Mouse (Mus musculus) megakaryocyte-erythroid progenitor cell, adult 5-6 weeks (primary cell): ENCODE results near the gene Ptpn14. TPM values are rescaled to one million over a fixed set of nuclear protein-coding genes. Genes with fewer than 3 reads are reported as not detected.

Experiments used
- ATAC-seq: replicated peaks from 2 replicates; pipeline ENCODE4 v1.8.0; 2016; ENCODE audit warnings: mild to moderate bottlenecking, inconsistent platforms; ENCODE audit not compliant: severe bottlenecking, poor library complexity, low FRiP score, low TSS enrichment
- total RNA-seq, 2 experiments: library from RNA; stranded (forward) in 1 of 2; stranded (reverse) in 1 of 2; fragments of 200-1000, 215-1000 nt in 1 of 2; fragments of >200 nt in 1 of 2; fragmentation: Nextera tagmentation in 1 of 2; gene quantifications; 2 replicates each; pipeline ENCODE4 v1.2.3; 2014 to 2017

Ptpn14 gene
- total RNA-seq, 2 experiments from 2014 or later, result 5.3 to 9.0 TPM

DNA sequence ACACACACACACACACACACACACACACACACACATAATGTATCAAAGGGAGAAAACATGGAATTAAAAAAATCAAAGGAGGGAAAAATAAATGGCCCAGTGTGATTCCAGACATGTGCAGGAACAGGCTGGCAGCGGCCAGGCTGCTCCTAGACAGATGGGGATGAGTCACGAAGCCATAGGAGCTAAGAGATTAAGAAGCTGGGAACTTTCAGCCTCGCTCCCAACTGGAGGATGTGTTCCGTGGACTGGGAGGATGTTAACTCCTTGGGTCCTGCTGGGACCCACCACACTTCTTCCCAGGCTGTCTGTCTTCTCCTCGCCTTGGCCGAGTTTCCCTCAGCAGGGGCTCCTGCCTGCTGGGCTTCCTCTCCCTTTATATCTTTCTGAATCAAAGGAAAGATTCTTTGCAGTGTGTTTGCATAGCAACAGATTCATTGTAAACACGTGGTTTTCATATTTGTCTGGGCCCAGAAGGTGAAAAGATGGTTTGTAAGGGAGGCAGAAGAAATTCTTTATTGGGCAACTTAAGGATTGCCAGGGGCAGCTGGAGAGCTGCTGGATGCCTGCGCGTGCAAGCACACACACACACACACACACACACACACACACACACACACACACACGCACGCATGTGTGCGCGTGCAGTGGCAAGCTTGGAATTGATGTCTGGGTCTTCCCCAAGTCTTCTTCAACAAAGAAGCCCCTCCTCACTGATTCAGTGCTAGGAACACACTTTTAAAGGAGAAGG lies 72.3 kb downstream of the Ptpn14 start:
- ATAC-seq, result no peak

DNA sequence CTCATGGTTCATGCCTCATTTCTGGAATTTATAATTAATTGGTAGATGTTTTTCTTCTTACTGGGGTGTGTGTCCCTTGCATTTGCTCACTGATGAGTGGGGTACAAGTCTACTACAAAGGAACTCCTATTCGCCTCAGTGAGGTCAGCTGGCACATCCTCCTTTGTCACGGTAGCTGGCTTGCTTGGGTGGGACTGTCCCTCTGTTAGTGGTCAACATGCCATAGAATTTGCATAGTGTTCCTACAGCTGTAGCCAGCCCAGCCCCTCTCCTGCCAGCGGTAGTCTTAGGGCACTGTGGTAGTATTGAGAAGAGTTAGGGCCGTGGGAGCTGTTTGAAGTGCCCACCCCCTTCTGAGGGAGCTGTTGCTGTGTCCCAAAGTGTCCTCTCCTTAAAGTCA lies 73.2 kb downstream of the Ptpn14 start:
- ATAC-seq, result no peak

DNA sequence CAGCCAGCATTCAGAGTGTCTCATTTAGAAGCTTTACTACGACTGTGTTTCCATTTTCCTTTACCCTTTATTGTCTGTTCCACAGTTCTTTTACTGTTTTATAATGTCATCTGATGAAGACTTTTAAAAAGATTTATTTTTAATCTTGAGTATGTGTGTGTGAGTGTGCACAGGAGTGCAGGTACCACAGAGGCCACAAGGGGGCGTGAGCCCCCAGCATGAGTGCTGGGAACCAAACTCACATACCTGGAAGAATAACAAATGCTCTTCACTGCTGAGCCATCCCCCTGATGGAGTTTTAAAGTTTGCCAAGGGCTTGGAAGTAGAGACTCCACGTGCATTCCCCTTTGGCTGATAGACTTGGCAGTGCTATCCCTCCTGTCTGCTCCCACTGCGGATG lies 74.5 kb downstream of the Ptpn14 start:
- no peak for ATAC-seq

DNA sequence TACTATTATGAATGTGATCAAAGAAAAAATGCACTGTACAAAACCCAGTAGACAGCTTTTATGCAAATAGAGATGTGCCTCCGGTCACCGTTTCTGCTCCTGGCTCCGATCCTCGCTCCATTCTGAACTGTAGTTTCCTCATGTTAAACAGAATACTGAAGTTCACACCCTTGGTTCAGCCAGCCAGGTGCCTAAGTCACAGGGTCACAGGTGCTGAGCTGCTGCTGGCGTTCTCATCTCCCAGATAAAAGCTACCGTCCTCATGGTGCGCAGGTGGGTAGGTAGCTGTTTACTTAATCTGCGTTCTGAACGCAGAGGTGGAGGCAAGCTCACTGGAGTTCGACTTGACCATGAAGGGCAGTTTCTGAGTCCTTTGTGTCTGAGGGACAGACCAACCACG lies 75.7 kb downstream of the Ptpn14 start:
- ATAC-seq, result no peak

DNA sequence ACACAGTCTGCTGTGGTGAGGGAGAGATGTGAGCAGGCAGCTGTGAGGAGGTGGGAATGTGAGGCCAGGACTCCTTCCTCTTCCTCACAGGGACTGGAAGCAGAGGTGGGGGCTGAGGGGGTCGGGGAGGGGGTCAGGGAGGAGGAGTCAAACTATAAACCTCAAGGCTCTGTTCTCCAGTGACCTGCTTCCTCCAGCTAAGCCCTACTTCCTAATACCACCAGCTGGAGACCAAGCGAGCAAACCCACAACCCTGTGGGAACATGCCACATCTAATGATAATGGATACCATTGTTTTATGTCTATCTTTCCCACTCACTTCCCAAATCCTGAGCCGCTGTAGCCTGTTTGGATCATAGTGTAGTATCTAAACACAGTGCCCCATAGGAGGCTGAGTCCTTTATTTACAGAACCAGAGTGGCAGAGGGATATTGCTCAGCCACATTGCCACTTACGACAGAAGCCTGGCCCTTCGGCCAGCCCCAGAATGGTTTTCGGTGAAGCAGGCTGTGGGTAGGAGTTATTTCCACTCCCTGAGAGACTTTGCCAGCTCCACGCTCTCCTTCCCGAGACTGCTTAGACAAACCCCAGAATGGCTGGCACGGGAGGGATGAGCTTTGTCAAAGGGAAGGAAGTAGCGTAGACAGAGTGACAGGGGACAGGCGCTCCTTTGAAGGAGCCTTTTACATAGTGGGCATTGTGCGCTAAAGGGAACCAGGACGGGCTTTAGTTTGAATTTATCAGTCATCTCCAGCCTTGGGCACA lies 78.6 kb downstream of the Ptpn14 start:
- ATAC-seq, result no peak

DNA sequence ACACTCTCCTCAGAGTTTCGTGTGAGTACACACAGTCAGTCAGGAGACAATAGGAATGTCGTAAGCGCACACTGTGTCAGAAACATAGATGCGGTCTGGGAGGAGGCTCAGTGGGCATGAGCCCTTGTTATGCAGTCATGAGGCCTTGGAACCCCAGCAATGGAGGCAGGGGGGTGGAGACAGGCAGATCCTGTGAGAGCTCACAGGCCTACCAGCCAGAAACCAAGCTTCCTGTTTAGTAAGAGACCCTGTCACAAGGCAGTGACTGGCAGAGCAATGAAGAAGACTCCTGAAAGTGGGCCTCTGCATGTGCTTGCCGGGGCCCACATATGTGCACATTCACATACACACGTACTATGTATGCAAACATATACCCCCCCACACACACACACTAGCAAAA lies 79.9 kb downstream of the Ptpn14 start:
- ATAC-seq, result peak; percentile 31

DNA sequence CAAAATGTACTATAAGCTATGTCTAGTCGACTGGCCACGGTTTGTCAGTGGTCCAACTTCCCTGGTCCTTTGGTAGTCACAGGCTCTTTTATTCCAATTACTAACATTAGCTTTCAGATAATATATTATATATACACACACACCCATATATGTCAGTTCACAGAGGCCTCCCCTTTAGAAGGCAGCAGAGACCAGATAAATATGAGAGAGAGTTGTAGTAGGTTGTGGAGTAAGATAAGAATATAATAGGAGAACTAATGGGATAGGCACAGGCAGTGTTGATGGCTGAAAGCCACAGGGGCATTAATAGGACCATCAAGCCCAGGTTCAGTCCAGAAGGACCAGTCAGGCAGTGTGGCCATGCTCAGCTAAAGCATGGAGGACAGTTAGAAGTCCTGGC lies 80.4 kb downstream of the Ptpn14 start:
- peak; percentile 90 for ATAC-seq

DNA sequence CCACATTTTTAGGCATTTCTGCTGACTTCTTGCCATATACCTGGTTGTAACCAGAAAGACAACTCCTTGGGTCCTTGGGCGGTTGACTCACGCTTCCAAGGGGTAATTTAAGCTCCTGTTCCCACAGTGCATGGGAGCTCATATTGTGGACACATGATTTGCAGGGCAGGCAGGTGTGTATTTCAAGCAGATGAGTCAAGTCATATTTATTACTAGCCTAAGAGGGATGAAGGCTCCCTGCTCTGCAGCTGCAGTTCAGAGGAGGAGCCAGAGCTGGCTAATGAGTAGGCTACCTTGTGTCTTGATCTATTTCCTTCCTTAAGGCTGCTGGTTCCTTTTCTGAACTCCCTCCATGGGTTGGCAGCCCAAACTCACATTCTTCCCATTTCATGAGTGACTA lies 83.7 kb downstream of the Ptpn14 start:
- ATAC-seq, result no peak

DNA sequence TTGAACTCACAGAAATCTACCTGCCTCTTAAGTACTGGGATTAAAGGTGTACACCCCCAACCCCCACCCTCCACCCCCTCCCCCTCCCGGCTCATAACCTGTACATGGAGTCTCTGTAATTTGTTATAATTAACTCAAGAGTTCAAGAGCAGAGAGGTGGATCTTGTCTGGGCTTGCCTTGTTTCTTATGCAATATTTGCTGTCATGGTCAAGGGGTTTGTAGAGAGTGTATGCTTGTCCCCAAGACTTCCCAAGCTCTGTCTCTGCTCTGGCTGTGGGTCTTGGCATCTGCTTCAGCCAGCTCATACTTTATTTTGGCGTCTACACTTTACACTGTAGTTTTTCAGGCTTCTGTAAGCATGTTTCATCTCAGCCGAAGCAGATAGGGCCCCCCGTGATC lies 86.3 kb downstream of the Ptpn14 start:
- no peak for ATAC-seq

DNA sequence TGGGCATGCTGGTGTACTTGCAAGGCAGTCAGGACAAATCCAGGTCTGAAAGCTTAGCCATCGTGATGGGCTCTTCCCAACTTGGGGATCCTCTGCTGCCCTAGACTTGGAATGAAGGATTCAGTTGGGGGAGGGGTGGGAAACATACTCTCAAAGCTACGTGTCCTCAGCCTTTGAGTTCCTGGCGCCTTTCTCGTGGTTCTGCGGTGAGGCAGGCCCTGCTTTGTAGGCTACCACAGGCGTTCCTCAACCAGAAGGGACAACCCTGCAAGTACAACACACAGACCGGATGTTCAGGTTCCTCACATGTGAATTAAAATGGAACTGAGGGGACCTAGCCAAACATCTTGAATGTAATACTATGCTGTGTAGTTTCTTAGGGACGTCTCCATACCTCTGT lies 89.0 kb downstream of the Ptpn14 start:
- ATAC-seq, result no peak

DNA sequence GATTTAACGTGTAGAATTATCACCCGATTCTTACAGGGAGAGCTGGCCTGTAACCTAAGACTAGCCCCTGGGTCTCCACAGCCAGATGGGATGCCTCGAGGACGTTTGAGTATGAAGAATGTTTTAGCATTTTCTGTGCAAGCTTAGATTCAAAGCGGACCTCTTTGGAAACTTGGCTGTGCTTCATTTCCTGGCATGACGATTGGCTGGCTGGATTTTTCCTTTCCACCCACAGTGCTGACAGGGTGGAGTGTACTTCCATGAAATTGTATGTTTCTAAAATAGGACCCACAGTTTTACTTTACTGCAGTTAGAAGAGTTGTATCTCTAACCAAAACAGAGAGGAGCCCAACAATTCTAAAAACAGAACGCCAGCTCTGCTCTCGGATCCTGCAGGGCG lies 89.7 kb downstream of the Ptpn14 start:
- ATAC-seq, result no peak

DNA sequence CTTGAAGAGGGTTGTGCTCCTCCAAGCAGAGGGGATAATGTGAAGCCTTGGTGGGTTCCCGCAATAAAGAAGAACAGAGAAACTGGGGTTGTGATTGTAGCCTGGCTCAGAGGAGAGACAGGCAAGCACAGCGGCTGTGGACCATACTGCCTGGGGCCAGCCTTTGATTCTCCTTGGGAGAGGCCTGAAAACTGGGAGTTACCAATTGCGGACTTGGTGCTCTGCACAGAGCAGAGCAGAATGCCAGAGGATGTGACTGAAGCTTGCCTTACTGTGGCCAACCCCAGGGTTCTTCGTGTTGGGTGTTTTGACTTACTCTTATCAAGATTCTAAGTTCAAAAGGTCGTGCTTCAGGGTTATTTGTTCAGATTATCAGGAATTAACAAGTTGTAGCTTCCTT lies 92.0 kb downstream of the Ptpn14 start:
- ATAC-seq, result no peak

DNA sequence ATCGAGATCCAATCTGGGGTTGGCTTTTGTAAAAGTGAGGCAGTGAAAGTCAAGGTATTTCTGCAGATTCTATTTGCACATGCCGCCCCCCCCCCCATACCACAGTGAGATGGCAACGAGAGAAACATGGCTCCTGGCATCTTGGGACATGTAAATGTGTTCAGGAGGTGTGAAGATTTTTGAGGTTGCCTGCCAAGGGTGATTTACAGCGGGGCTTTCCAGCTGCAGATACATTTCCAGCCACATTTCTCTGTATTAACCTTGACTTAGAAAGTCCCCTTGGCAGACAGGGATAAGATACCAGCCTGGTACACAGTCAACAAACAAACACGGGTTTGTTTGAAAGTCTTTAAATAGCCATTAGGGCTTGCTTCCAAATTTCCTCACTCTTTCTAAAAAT lies 96.4 kb downstream of the Ptpn14 start:
- no peak for ATAC-seq

DNA sequence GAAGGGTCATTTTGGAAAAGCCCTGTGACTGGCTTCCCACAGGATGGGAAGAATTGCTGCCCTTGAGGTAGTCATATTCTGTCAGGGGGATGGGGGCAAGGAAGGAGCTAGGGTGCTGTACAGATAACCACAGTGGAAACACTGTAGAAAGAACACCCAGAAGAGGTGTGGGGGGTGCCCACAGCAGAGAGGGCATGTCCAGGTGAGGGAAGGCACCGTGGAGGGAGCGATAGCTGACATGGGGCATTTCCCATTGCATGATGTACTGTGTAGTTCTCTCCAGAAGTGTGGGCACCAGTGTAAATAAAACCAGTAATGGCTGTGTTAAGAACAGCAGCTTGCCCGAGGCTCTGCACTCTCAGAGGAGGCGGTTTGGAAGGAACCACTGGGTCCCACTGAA lies 102.3 kb downstream of the Ptpn14 start:
- ATAC-seq, result peak; percentile 23

DNA sequence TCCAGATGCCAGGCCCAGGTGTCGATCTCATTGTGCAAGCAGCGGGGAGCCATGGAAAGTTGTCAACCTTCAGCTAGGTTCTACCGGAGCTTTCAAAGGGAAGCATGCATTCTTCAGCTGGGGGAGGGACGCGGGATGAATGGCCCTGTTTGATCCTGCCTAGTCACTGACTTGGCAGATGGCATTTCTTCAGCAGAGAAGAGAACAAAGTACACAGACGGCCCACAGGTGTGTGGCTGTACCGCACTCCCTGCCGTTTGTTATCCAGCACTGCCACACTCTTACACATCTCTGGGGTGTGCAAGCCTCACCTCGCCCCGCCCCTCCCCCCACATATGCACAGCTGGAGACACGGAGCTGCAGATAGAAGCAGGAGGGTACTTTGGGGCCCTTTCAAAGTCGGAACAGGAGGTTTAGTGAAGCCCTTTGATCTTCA lies 102.7 kb downstream of the Ptpn14 start:
- peak; percentile 79 for ATAC-seq

DNA sequence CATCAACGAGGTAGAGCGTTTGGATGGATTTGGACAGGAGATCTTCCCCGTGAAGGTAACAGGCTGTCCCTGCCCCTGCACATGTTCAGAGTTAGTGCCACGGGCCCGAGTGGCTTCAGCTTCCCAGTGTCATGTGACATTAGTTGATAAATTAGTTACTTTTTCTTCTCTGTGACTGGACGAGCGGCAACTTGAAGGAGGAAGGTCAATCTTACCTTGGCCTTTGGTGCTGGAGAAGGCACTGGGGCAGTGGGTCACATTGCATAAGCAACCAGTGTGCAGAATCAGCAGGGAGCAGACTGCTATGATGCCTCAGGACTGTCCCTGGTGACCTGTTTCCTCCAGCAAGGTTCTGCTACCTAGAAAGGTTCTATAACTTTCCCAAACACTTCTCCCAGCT lies 105.3 kb downstream of the Ptpn14 start:
- ATAC-seq, result no peak

DNA sequence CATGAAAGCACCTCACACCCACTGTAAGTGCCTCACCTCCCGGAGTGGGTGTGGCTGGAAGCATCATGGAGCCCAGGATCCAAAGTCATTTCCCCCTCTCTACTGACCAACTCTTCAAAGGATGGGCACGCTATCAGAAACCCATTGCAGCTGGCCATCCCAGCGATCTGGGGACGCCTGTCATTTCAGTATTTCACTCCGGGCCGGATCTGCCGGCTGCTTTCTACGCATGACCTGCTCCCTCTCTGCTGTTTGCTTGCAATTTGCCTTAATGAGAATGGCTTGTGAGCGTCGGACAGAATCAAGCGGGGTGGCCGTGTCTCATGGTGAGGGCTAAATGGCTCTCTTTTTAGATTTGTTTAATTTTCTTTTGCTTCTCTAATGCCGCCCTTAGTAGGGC lies 106.1 kb downstream of the Ptpn14 start:
- no peak for ATAC-seq

DNA sequence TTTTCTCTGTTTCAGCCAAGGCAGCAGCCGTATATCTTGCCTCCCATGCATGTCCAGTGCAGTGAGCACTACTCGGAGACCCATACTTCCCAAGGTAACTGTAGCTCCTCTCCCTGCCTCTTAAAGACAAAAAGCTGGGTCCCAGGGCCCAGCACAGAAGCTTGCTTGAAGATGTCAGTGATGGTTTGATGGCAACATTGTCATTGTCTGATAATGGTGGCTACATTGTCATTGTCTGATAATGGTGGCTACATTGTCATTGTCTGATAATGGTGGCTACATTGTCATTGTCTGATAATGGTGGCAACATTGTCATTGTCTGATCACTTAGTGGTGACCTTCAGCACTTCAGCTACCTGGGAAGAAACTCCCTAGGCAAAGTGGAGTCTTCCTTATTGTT lies 118.3 kb downstream of the Ptpn14 start:
- ATAC-seq, result peak; percentile 59

DNA sequence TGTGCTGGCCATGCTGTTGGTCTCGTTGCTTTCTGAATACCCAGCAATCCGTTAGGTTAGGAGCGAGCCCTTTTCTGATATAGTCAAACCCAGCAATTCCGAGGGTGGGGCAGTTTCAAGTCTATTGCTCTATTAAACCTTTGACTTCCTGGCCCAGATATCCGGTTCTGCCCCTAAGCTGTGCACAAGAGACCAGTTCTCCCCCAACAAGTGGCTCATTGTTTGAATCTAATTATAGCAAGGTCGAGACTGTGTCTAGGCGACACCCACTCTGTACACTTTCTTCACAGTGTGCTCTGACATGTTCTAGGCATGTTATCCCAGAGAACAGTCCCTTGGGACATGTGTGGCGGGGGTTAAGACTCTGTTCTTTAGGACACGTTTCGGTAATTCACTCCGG lies 121.5 kb downstream of the Ptpn14 start:
- ATAC-seq, result no peak

DNA sequence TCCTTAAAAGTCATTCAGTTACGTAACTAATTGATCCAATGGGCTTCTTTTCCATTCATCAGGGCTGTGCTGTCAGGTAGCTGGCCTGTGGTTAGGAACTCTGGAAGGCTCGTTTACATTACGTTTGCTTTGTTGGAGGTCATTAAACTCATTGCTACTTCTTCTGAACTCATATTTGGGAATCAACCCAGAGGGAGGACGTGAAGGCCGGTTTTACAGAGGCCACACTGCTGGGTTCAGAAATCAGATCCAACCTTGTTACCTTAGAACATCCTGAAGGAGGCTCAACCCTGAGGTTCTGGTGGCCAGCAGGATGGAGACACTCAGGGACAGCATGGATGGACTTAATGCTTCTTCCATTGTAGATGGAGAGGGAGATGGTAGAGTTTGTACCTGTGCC lies 124.0 kb downstream of the Ptpn14 start:
- no peak for ATAC-seq

DNA sequence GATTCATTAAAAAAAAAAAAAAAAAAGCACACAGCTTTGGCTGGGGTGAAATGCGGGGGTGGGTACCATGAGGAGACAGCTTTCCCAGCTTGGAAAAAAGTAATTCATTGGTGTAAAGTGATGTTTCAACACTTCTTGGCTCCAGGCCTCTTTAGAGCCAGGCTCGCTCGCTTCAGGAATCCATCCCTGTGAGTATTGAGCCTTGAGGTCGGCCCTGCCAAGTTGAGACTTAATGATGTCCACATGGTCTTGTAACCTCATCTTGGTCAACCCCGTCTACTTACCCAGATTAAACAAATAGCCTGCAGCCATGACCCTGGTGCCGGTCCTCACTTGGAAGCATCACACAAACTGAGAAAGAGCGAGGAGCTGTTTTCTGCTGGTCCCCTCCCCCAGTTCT lies 124.4 kb downstream of the Ptpn14 start:
- ATAC-seq, result no peak
